Mouse (Mus musculus) myocyte (in vitro differentiated cells): ENCODE measurements at regions not wholly inside any gene's neighbourhood (a gene's known extent, or its start where the extent isn't known, plus 50 kb on each side); places are given as distances from the start of the nearest gene placed in this dataset.

Experiments used
- H3K27me3 ChIP-seq: one replicate; pipeline ENCODE4 v1.6.1; 2011; ENCODE audit not compliant: control insufficient read depth, insufficient read depth, insufficient read length
- H3K36me3 ChIP-seq: one replicate; pipeline ENCODE4 v1.6.1; 2011; ENCODE audit not compliant: control insufficient read depth, insufficient read depth
- H3K4me2 ChIP-seq: one replicate; pipeline ENCODE4 v1.6.1; 2011; ENCODE audit warnings: low read depth, control low read depth
- H3K4me3 ChIP-seq: one replicate; pipeline ENCODE4 v1.5.1; 2011; ENCODE audit warnings: mild to moderate bottlenecking, control low read depth, moderate library complexity
- H3K79me2 ChIP-seq: one replicate; pipeline ENCODE4 v1.6.1; 2011; ENCODE audit not compliant: control insufficient read depth, insufficient read depth
- H3ac ChIP-seq: one replicate; pipeline ENCODE4 v1.6.1; 2011; ENCODE audit not compliant: control insufficient read depth, insufficient read length
- CEBPB ChIP-seq: IDR thresholded peaks from 2 replicates; pipeline ENCODE4 v1.6.1; 2011; ENCODE audit warnings: mild to moderate bottlenecking, moderate library complexity; ENCODE audit not compliant: poor library complexity, insufficient read depth, severe bottlenecking
- E2F4 ChIP-seq: IDR thresholded peaks from one replicate; pipeline ENCODE4 v1.6.1; 2011; ENCODE audit warnings: mild to moderate bottlenecking, control low read depth, moderate library complexity; ENCODE audit not compliant: insufficient read depth
- MAX ChIP-seq: IDR thresholded peaks from one replicate; pipeline ENCODE4 v1.6.1; 2011; ENCODE audit warnings: low read depth, mild to moderate bottlenecking, control low read depth
- MYOD1 ChIP-seq, 3 experiments: IDR thresholded peaks; one replicate each; pipeline ENCODE4 v1.6.1; 2011; ENCODE audit warnings: control low read depth in 2 of 3, low read depth in 2 of 3, mild to moderate bottlenecking in 2 of 3, moderate library complexity in 1 of 3; ENCODE audit not compliant: insufficient read length in 2 of 3, control insufficient read depth in 1 of 3
- MYOG ChIP-seq, 3 experiments: IDR thresholded peaks; one replicate each; pipeline ENCODE4 v1.6.1; 2011; ENCODE audit warnings: control low read depth in 2 of 3, low read depth in 2 of 3, mild to moderate bottlenecking in 2 of 3; ENCODE audit not compliant: insufficient read length in 2 of 3, control insufficient read depth in 1 of 3, insufficient read depth in 1 of 3
- POLR2A ChIP-seq: IDR thresholded peaks from one replicate; pipeline ENCODE4 v1.6.1; 2011; ENCODE audit warnings: low read depth, mild to moderate bottlenecking, control low read depth, moderate library complexity; ENCODE audit not compliant: insufficient read length
- POLR2AphosphoS2 ChIP-seq: IDR thresholded peaks from one replicate; pipeline ENCODE4 v1.6.1; 2011; ENCODE audit warnings: low read depth, control low read depth; ENCODE audit not compliant: insufficient read length
- REST ChIP-seq: IDR thresholded peaks from one replicate; pipeline ENCODE4 v1.6.1; 2011; ENCODE audit warnings: mild to moderate bottlenecking, control low read depth, moderate library complexity; ENCODE audit not compliant: insufficient read depth, insufficient read length
- SRF ChIP-seq: IDR thresholded peaks from one replicate; pipeline ENCODE4 v1.6.1; 2011; ENCODE audit warnings: low read depth; ENCODE audit not compliant: control insufficient read depth, insufficient read length
- TCF12 ChIP-seq: IDR thresholded peaks from one replicate; pipeline ENCODE4 v1.6.1; 2011; ENCODE audit warnings: mild to moderate bottlenecking, control low read depth; ENCODE audit not compliant: poor library complexity, insufficient read depth, severe bottlenecking
- TCF3 ChIP-seq: IDR thresholded peaks from one replicate; pipeline ENCODE4 v1.6.1; 2011; ENCODE audit warnings: low read depth, control low read depth; ENCODE audit not compliant: insufficient read length
- USF1 ChIP-seq: IDR thresholded peaks from one replicate; pipeline ENCODE4 v1.6.1; 2011; ENCODE audit warnings: low read depth, mild to moderate bottlenecking, control low read depth, moderate library complexity

DNA sequence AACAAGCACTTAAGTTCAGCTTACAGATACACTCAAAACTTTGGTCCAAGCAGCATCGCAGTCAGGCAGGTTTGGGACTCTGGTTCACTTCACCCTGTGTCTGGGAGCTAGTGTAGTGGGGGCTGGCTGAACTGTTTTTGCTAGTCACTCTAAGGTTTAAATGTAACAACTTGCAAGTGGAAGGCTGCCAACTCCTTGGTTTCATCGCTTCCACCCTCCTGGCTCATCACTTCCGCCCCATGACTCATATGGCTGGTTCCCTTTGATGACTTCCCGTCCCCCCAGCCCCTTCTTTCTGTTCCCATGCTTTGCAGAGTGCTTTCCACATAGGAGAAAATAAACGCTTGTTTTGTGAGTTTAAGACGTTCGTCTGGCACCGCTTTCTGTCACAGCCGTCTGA is 438.1 kb downstream of the Ofcc1 start:
- Histone ChIP-seq H3K4me2 (peak overlapping the region; percentile 36), H3ac (no peak overlapping the region), H3K27me3 (no peaks in the 10 kb centered on the region), H3K4me3 (no peak overlapping the region), H3K36me3 (no peaks in the 10 kb centered on the region), H3K79me2 (no peaks in the 10 kb centered on the region)
- TF ChIP-seq TCF3 (no peak), TCF12 (no peak), E2F4 (no peak), POLR2AphosphoS2 (no peak), CEBPB (no peak), POLR2A (no peak), MAX (no peak), USF1 (no peak), MYOG (IDR thresholded peaks at IDR 0.05; ENCODE audit: control insufficient read depth in 1 of 3, insufficient read depth in 1 of 3, insufficient read length in 2 of 3, low read depth in 2 of 3) (no peak)

DNA sequence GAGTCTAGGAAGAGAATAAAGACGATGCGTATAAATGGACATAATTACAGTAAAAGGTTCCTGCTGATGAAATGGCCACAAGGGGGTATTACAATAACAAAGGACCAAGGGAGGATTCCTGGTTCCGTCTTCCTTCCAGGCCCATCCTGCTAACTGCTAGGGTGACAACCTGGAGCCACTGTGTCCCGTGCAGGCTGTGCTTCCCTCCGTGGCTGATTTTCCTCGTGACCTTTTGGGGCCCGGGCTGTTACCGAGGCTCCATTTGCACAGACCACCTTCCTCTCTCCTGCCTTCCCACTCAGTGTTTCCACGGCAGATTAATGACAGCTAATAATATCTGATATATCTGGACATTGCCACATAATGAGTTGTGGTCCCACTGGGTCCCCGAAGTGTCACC is 453.5 kb downstream of the Ofcc1 start:
- no peak overlapping the region for H3K4me3 ChIP-seq
- TF ChIP-seq CEBPB (no peak), MAX (no peak), TCF12 (no peak), POLR2A (no peak), MYOD1 (IDR thresholded peaks at IDR 0.05; ENCODE audit: control insufficient read depth in 1 of 3, insufficient read length in 2 of 3, low read depth in 2 of 3) (no peak), MYOG (IDR thresholded peaks at IDR 0.05; ENCODE audit: control insufficient read depth in 1 of 3, insufficient read depth in 1 of 3, insufficient read length in 2 of 3, low read depth in 2 of 3) (no peak), E2F4 (no peak), POLR2AphosphoS2 (no peak), USF1 (no peak), REST (no peak), SRF (no peak), TCF3 (no peak)
- no peak overlapping the region for H3K4me2 ChIP-seq
- no peaks in the 10 kb centered on the region for H3K36me3 ChIP-seq
- H3ac ChIP-seq: no peak overlapping the region
- no peaks in the 10 kb centered on the region for H3K27me3 ChIP-seq
- no peaks in the 10 kb centered on the region for H3K79me2 ChIP-seq

DNA sequence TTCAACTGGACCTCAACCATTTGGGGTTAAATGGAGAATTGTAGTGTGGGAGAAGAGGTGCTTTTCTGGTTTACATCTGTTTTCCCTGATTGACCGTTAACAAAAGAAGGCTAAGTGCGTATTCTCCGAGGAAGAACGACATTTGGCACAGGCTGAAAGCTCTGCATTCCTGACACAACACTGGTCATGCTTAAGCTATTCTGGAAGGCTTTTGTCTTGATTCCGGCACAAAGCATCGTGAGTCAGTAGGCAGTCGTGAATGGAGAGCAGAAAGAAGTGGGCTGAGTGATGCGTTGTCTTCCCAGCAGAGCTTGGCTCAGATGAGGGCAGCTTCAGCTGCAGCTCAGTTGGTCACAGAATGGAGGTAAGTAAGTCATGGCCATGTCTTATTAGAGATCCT is 457.0 kb downstream of the Ofcc1 start:
- Histone ChIP-seq H3K27me3 (no peaks in the 10 kb centered on the region), H3K36me3 (no peaks in the 10 kb centered on the region), H3K79me2 (no peaks in the 10 kb centered on the region), H3K4me2 (no peak overlapping the region), H3ac (no peak overlapping the region), H3K4me3 (no peak overlapping the region)
- no peak for TF ChIP-seq CEBPB
- no peak for TF ChIP-seq E2F4
- TF ChIP-seq POLR2AphosphoS2: no peak
- no peak for TF ChIP-seq USF1
- no peak for TF ChIP-seq MYOD1 (IDR thresholded peaks at IDR 0.05; ENCODE audit: control insufficient read depth in 1 of 3, insufficient read length in 2 of 3, low read depth in 2 of 3)
- TF ChIP-seq SRF: no peak
- TF ChIP-seq MYOG (IDR thresholded peaks at IDR 0.05; ENCODE audit: control insufficient read depth in 1 of 3, insufficient read depth in 1 of 3, insufficient read length in 2 of 3, low read depth in 2 of 3): no peak
- TF ChIP-seq MAX: no peak
- TF ChIP-seq TCF3: no peak
- TF ChIP-seq TCF12: no peak
- no peak for TF ChIP-seq POLR2A
- no peak for TF ChIP-seq REST

DNA sequence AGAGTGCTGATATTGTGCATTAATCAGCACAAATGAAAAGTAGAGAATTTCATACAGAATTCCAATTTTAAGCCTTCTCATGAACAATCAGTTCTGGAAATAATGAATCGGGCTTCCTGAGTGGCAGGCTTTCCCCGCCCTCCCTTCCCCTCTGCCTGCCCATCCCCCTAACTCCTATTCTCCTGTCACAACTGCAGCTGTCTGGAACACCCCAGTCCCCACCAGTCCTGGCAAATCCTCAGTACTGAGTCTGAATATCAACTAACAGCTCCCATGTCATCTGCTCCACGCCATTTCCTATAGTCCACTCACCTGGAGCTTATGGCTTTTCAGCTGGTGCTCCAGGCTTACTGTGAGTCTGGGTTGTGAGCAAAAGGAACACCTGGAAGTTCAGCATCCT is 457.9 kb downstream of the Ofcc1 start:
- no peaks in the 10 kb centered on the region for H3K27me3 ChIP-seq
- H3K79me2 ChIP-seq: no peaks in the 10 kb centered on the region
- H3ac ChIP-seq: no peak overlapping the region
- TF ChIP-seq SRF: no peak
- TF ChIP-seq MAX: no peak
- TF ChIP-seq POLR2AphosphoS2: no peak
- no peak for TF ChIP-seq MYOG (IDR thresholded peaks at IDR 0.05; ENCODE audit: control insufficient read depth in 1 of 3, insufficient read depth in 1 of 3, insufficient read length in 2 of 3, low read depth in 2 of 3)
- H3K4me3 ChIP-seq: no peak overlapping the region
- H3K4me2 ChIP-seq: no peak overlapping the region
- H3K36me3 ChIP-seq: no peaks in the 10 kb centered on the region

DNA sequence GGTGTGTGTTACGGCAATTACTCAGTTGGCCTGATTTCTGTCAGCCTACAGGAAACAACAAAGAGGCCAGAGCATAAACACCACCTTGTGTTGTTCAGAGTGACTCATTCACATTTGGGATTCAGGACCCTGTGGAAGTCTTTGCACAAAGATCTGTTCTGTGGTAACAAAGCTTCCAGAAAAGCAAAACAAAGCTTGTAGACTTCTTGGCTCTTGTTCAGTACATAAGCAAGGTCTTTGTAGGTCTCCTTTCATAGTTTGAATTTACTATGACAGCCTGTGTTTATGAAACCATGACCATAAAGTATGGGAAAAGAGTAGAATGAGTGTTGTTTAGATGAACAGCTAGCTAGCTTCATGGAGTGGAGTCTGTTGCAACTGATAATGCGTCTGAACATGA is 461.9 kb downstream of the Ofcc1 start:
- TF ChIP-seq POLR2A: no peak
- H3ac ChIP-seq: no peak overlapping the region
- no peaks in the 10 kb centered on the region for H3K27me3 ChIP-seq
- no peak overlapping the region for H3K4me3 ChIP-seq
- H3K4me2 ChIP-seq: no peak overlapping the region
- H3K36me3 ChIP-seq: no peaks in the 10 kb centered on the region
- no peaks in the 10 kb centered on the region for H3K79me2 ChIP-seq
